Mouse (Mus musculus): Measurements from ENCODE around the gene Rpl22l1. TPM values are rescaled to one million over a fixed set of nuclear protein-coding genes. Genes with fewer than 3 reads are reported as not detected.
"Not testable (repeated sequence)": the region's sequence is repeated elsewhere in the genome, so short reads cannot be mapped to it uniquely, and the experiment has no call there.

Gene Rpl22l1
- polyA plus RNA-seq, 1 experiment from 2014 or later, result 326 TPM

DNA sequence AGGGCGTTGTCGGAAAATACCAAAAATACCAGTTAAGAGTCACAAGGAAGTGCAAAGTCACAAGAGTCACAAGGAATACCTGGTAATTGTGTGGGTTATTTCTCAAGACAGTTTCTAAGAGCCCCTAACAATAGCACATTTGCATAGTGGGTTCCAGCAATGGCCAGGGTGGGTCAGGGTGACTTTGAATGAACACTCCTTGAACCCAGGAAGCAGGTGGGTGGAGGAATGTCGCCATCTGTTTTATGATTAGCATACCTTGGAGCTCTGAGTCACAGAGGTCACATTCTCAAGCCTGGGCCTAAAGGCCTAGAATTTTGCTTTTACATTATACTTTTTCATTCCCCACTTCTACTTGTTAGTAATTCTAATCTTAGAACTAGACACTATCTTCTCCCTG is 46.9 kb downstream of the Rpl22l1 start:
- not testable (repeated sequence) for H3K4me1 ChIP-seq (ENCODE audit: control insufficient read depth, insufficient read depth, low read length); H3K27ac ChIP-seq (ENCODE audit: low read depth, low read length); H3K4me3 ChIP-seq (ENCODE audit: low read depth, low read length); H3K27me3 ChIP-seq (ENCODE audit: control insufficient read depth, insufficient read depth, low read length); H3K9me3 ChIP-seq (replicated peaks; ENCODE audit: control insufficient read depth, low read length); H3K36me3 ChIP-seq (ENCODE audit: control insufficient read depth, insufficient read depth, low read length); H3K9ac ChIP-seq (ENCODE audit: low read depth, low read length); H3K4me2 ChIP-seq; ATAC-seq (replicated peaks; ENCODE audit: insufficient number of reproducible peaks, low FRiP score, low TSS enrichment)
- WGBS (ENCODE audit: insufficient replicate concordance), result 83% methylated on average over 3 of the region's 3 CpGs

Other genes with a start within 250 kb of the Rpl22l1 start
- gene Slc2a2, start 107.5 kb upstream of the Rpl22l1 start, polyA plus RNA-seq (2014; fragmentation: Nextera tagmentation; extraction: Ambion mirVana), result 0.37 and 0.41 TPM in 2 replicates
- 14.1 and 19.3 TPM in 2 replicates for gene Eif5a2, start 24.2 kb upstream of the Rpl22l1 start, polyA plus RNA-seq (2014; fragmentation: Nextera tagmentation; extraction: Ambion mirVana)
- not detected in 2 replicates for gene Gm1527, start 87.2 kb downstream of the Rpl22l1 start, polyA plus RNA-seq (2014; fragmentation: Nextera tagmentation; extraction: Ambion mirVana)

Measured in heart, embryonic 11.5 days (tissue).